Mouse (Mus musculus) gastrocnemius, postnatal 14 days (tissue): ENCODE results near the gene Fam204a. TPM values are rescaled to one million over a fixed set of nuclear protein-coding genes. Genes with fewer than 3 reads are reported as not detected.

Experiments
- DNase-seq: peaks from one replicate; pipeline ENCODE4 v3.0.0; 2021; ENCODE audit warnings: mixed read lengths
- intact Hi-C: fragments of 180-260 bp; cut with DNase I; formaldehyde crosslinking; loops from one replicate; pipeline ENCODE4 v1.15.1; 2025; ENCODE audit warnings: low total_unique reads
- total RNA-seq, 2 experiments: library from RNA; stranded (reverse); gene quantifications; 2 replicates each; pipeline ENCODE4 v1.2.3; 2021

Fam204a gene
- total RNA-seq, 2 experiments from 2014 or later: 24.7 to 26.9 TPM

- DNase-seq: no peak
- intact Hi-C loops: no loop called here
Measured at GRCm38 (mm10) chr19:60178771-60179563, 47.5 kb downstream of the Fam204a start.

GRCm38 (mm10) chr19:60165417-60165816 lies 61.1 kb downstream of the Fam204a start:
- intact Hi-C loops: no loop called here
- no peak for DNase-seq

GRCm38 (mm10) chr19:60160611-60161274 lies 65.8 kb downstream of the Fam204a start:
- DNase-seq: peak; percentile 48
- intact Hi-C loops: no loop called here

- DNase-seq: no peak
- intact Hi-C loops: no loop called here
Measured at GRCm38 (mm10) chr19:60159827-60160226, 66.7 kb downstream of the Fam204a start.

GRCm38 (mm10) chr19:60155266-60155665 lies 71.2 kb downstream of the Fam204a start:
- DNase-seq: no peak
- intact Hi-C loops: no loop called here

- intact Hi-C loops: no loop called here
- DNase-seq: no peak
Measured at GRCm38 (mm10) chr19:60153096-60153495, 73.4 kb downstream of the Fam204a start.

GRCm38 (mm10) chr19:60150056-60150455 lies 76.4 kb downstream of the Fam204a start:
- intact Hi-C loops: no loop called here
- no peak for DNase-seq

- no peak for DNase-seq
- intact Hi-C loops: loop anchor here (10.0 kb wide), 1 partner anchor 415 kb away; no protein-coding TSS in a partner anchor
Measured at GRCm38 (mm10) chr19:60149078-60149960, 77.2 kb downstream of the Fam204a start.

Other genes starting within 250 kb of the Fam204a start
- not detected for gene Prlhr, start 241.6 kb upstream of the Fam204a start, total RNA-seq